Mouse (Mus musculus): ENCODE results near the gene Kpna1. TPM values are rescaled to one million over a fixed set of nuclear protein-coding genes. Genes with fewer than 3 reads are reported as not detected.

The Kpna1 gene
- polyA plus RNA-seq, 1 experiment, result 8.3 TPM

GRCm38 (mm10) chr16:36071450-36072379 is 93.2 kb downstream of the Kpna1 start, which contains the start of the genes Fam162a and Ccdc58:
Gene Fam162a (minus strand): TSS chr16:36071594.
Gene Ccdc58 (plus strand): TSS chr16:36071685.
- peak within 1 kb of the TSS; percentile 82 for H3K4me3 ChIP-seq (ENCODE audit: insufficient read depth, poor library complexity, severe bottlenecking)

GRCm38 (mm10) chr16:36072410-36073011 is 94.0 kb downstream of the Kpna1 start:
- no peaks in the 10 kb centered on the region for H3K27me3 ChIP-seq (ENCODE audit: control insufficient read depth, insufficient read depth, insufficient read length)
- peaks cover 70% of the 10 kb centered on the region for H3K79me3 ChIP-seq (ENCODE audit: low read depth)
- peak overlapping the region; percentile 43 for H3ac ChIP-seq (ENCODE audit: control insufficient read depth, insufficient read length, low read depth)
- H3K36me3 ChIP-seq (ENCODE audit: control insufficient read depth, insufficient read depth), result peaks cover 21% of the 10 kb centered on the region
- peaks cover 93% of the 10 kb centered on the region for H3K79me2 ChIP-seq (ENCODE audit: control insufficient read depth, insufficient read depth)
- TF ChIP-seq CTCF (IDR thresholded peaks at IDR 0.05; ENCODE audit: control insufficient read depth, insufficient read depth, insufficient read length), result no peak
- no peak for TF ChIP-seq CEBPB (IDR thresholded peaks at IDR 0.05; ENCODE audit: low read depth)
- TF ChIP-seq MAX (IDR thresholded peaks at IDR 0.05), result no peak
- TF ChIP-seq MYOG (IDR thresholded peaks at IDR 0.05; ENCODE audit: control insufficient read depth, extremely low read depth, insufficient read length), result no peak
- no peak for TF ChIP-seq USF1 (IDR thresholded peaks at IDR 0.05; ENCODE audit: low read depth)
- TF ChIP-seq MYOD1 (IDR thresholded peaks at IDR 0.05; ENCODE audit: control insufficient read depth, insufficient read length, low read depth), result no peak
- no peak for TF ChIP-seq FOSL1 (IDR thresholded peaks at IDR 0.05; ENCODE audit: insufficient read depth, low read length, poor library complexity, severe bottlenecking)
- H3K4me3 ChIP-seq (ENCODE audit: insufficient read depth, poor library complexity, severe bottlenecking), result peak overlapping the region; percentile 82

More at GRCm38 (mm10) chr16:36071450-36072379, 93.2 kb downstream of the Kpna1 start, which contains the start of the genes Fam162a and Ccdc58:
- peaks cover 67% of the 10 kb centered on the region for H3K79me3 ChIP-seq (ENCODE audit: low read depth)
- TF ChIP-seq MYOD1 (IDR thresholded peaks at IDR 0.05; ENCODE audit: control insufficient read depth, insufficient read length, low read depth) (no peak), FOSL1 (IDR thresholded peaks at IDR 0.05; ENCODE audit: insufficient read depth, low read length, poor library complexity, severe bottlenecking) (no peak), CEBPB (IDR thresholded peaks at IDR 0.05; ENCODE audit: low read depth) (no peak), MAX (IDR thresholded peaks at IDR 0.05) (peak; percentile 73), USF1 (IDR thresholded peaks at IDR 0.05; ENCODE audit: low read depth) (peak; percentile 12), MYOG (IDR thresholded peaks at IDR 0.05; ENCODE audit: control insufficient read depth, extremely low read depth, insufficient read length) (no peak), CTCF (IDR thresholded peaks at IDR 0.05; ENCODE audit: control insufficient read depth, insufficient read depth, insufficient read length) (peak; percentile 9)
- no peaks in the 10 kb centered on the region for H3K27me3 ChIP-seq (ENCODE audit: control insufficient read depth, insufficient read depth, insufficient read length)
- peak within 1 kb of the TSS; percentile 84 for H3ac ChIP-seq (ENCODE audit: control insufficient read depth, insufficient read length, low read depth)
- H3K36me3 ChIP-seq (ENCODE audit: control insufficient read depth, insufficient read depth), result peaks cover 25% of the 10 kb centered on the region
- H3K79me2 ChIP-seq (ENCODE audit: control insufficient read depth, insufficient read depth), result peaks cover 93% of the 10 kb centered on the region

- Histone ChIP-seq H3ac (ENCODE audit: control insufficient read depth, insufficient read length, low read depth) (no peak overlapping the region), H3K79me3 (ENCODE audit: low read depth) (peaks cover 64% of the 10 kb centered on the region), H3K27me3 (ENCODE audit: control insufficient read depth, insufficient read depth, insufficient read length) (no peaks in the 10 kb centered on the region), H3K4me3 (ENCODE audit: insufficient read depth, poor library complexity, severe bottlenecking) (no peak overlapping the region), H3K36me3 (ENCODE audit: control insufficient read depth, insufficient read depth) (peaks cover 15% of the 10 kb centered on the region), H3K79me2 (ENCODE audit: control insufficient read depth, insufficient read depth) (peaks cover 93% of the 10 kb centered on the region)
- no peak for TF ChIP-seq MYOD1 (IDR thresholded peaks at IDR 0.05; ENCODE audit: control insufficient read depth, insufficient read length, low read depth)
These were observed 96.2 kb downstream of the Kpna1 start for GRCm38 (mm10) chr16:36074772-36075171.

GRCm38 (mm10) chr16:36079916-36080315 is 101.4 kb downstream of the Kpna1 start:
- Histone ChIP-seq H3ac (ENCODE audit: control insufficient read depth, insufficient read length, low read depth) (no peak overlapping the region), H3K27me3 (ENCODE audit: control insufficient read depth, insufficient read depth, insufficient read length) (no peaks in the 10 kb centered on the region), H3K36me3 (ENCODE audit: control insufficient read depth, insufficient read depth) (peaks cover 38% of the 10 kb centered on the region), H3K79me2 (ENCODE audit: control insufficient read depth, insufficient read depth) (peaks cover 59% of the 10 kb centered on the region), H3K4me3 (ENCODE audit: insufficient read depth, poor library complexity, severe bottlenecking) (no peak overlapping the region), H3K79me3 (ENCODE audit: low read depth) (peaks cover 34% of the 10 kb centered on the region)
- no peak for TF ChIP-seq CEBPB (IDR thresholded peaks at IDR 0.05; ENCODE audit: low read depth)
- no peak for TF ChIP-seq USF1 (IDR thresholded peaks at IDR 0.05; ENCODE audit: low read depth)
- TF ChIP-seq CTCF (IDR thresholded peaks at IDR 0.05; ENCODE audit: control insufficient read depth, insufficient read depth, insufficient read length), result no peak
- no peak for TF ChIP-seq FOSL1 (IDR thresholded peaks at IDR 0.05; ENCODE audit: insufficient read depth, low read length, poor library complexity, severe bottlenecking)
- no peak for TF ChIP-seq MAX (IDR thresholded peaks at IDR 0.05)
- no peak for TF ChIP-seq MYOG (IDR thresholded peaks at IDR 0.05; ENCODE audit: control insufficient read depth, extremely low read depth, insufficient read length)
- no peak for TF ChIP-seq MYOD1 (IDR thresholded peaks at IDR 0.05; ENCODE audit: control insufficient read depth, insufficient read length, low read depth)

Other genes with a start within 250 kb of the Kpna1 start
- 11.7 TPM for gene Dirc2, start 209.4 kb upstream of the Kpna1 start, polyA plus RNA-seq (2012; fragmentation: generic; extraction: Trizol)
- gene Hspbap1, start 208.4 kb upstream of the Kpna1 start, polyA plus RNA-seq (2012; fragmentation: generic; extraction: Trizol), result 10.6 TPM
- 0.02 TPM for gene Parp14, start 107.2 kb upstream of the Kpna1 start, polyA plus RNA-seq (2012; fragmentation: generic; extraction: Trizol)
- gene Parp9, start 40.3 kb upstream of the Kpna1 start, polyA plus RNA-seq (2012; fragmentation: generic; extraction: Trizol), result 0.66 TPM
- gene Dtx3l, start 39.6 kb upstream of the Kpna1 start, polyA plus RNA-seq (2012; fragmentation: generic; extraction: Trizol), result 0.41 TPM
- gene Wdr5b, start 62.4 kb downstream of the Kpna1 start, polyA plus RNA-seq (2012; fragmentation: generic; extraction: Trizol), result 1.6 TPM
- gene Fam162a, start 92.8 kb downstream of the Kpna1 start, polyA plus RNA-seq (2012; fragmentation: generic; extraction: Trizol), result 178 TPM
- 52.8 TPM for gene Ccdc58, start 92.9 kb downstream of the Kpna1 start, polyA plus RNA-seq (2012; fragmentation: generic; extraction: Trizol)
- not detected for gene Csta1, start 152.5 kb downstream of the Kpna1 start, polyA plus RNA-seq (2012; fragmentation: generic; extraction: Trizol)
- not detected for gene Stfa2l1, start 178.1 kb downstream of the Kpna1 start, polyA plus RNA-seq (2012; fragmentation: generic; extraction: Trizol)
- not detected for gene Gm5483, start 205.5 kb downstream of the Kpna1 start, polyA plus RNA-seq (2012; fragmentation: generic; extraction: Trizol)
- not detected for gene Gm5416, start 231.7 kb downstream of the Kpna1 start, polyA plus RNA-seq (2012; fragmentation: generic; extraction: Trizol)
- 0.20 TPM for gene 2010005H15Rik, start 242.7 kb downstream of the Kpna1 start, polyA plus RNA-seq (2012; fragmentation: generic; extraction: Trizol)

Data from C2C12 (cell line).